Mouse (Mus musculus) brain, adult 10 weeks (tissue): ENCODE data around the gene Clip3. TPM values are rescaled to one million over a fixed set of nuclear protein-coding genes. Genes with fewer than 3 reads are reported as not detected.

Experiments
- polyA plus RNA-seq: library from polyadenylated mRNA; stranded (reverse); fragments of 350-450 nt; fragmentation: Illumina TruSeq; extraction: RNeasy Lipid Tissue Mini Kit (QIAGEN cat#74804); gene quantifications from one replicate; pipeline ENCODE4 v1.2.3, GENCODE M21; 2015; ENCODE audit warnings: low read depth, low replicate concordance

The Clip3 gene
- 504 TPM for polyA plus RNA-seq

DNA sequence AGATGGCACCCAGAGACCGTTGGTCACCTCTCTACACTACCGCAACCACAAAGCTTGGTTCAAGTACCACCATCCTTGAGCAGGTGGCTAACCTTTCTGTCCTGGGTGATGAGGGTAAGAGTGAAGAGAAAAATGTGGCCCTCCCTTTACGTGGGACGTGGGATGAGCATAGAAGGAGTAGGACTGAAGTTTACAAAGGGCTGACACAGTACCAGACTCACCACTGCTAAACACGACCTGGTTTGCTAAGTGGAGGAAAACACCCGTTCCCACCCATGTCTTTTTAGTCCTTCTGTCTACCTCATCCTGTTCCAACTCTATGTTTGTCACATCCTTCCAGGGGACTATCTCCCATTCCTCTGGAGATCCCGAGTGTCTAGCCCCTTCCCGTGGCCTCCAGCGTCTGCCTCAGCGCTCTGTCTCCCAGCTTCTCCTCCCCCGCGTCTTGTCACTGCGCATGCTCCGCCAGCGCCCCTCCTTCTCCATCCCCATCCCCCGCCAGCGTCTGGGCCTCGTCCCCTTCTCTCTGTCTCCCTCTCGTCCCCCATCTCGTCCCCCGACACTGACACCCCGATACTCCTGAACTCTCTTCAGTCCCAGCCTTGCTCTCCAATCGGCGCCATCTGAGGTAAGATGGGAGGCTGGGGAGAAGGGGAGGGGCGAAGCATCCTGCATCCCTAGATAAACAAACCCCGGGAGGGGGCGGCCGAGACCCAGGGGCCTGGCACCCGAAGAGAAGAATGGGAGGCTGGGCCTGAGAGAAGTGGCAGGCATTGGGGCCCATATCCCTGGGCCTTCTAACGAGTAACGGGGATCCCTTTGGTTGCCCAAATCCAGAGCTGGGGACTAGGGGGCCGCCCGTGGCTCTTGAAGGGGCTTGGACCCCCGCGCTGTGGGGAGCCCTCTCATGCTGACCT, at the start of gene Clip3:
Clip3 (plus strand) TSS at position 514 of the 917 bp plus-strand sequence.

GRCm38 (mm10) chr7:30279951-30280669, 11.4 kb upstream of the Clip3 start, which contains the start of the genes Thap8 and Wdr62:
Gene Thap8 (plus strand): TSS chr7:30280094.
Gene Wdr62 (minus strand): TSS chr7:30280419.

DNA sequence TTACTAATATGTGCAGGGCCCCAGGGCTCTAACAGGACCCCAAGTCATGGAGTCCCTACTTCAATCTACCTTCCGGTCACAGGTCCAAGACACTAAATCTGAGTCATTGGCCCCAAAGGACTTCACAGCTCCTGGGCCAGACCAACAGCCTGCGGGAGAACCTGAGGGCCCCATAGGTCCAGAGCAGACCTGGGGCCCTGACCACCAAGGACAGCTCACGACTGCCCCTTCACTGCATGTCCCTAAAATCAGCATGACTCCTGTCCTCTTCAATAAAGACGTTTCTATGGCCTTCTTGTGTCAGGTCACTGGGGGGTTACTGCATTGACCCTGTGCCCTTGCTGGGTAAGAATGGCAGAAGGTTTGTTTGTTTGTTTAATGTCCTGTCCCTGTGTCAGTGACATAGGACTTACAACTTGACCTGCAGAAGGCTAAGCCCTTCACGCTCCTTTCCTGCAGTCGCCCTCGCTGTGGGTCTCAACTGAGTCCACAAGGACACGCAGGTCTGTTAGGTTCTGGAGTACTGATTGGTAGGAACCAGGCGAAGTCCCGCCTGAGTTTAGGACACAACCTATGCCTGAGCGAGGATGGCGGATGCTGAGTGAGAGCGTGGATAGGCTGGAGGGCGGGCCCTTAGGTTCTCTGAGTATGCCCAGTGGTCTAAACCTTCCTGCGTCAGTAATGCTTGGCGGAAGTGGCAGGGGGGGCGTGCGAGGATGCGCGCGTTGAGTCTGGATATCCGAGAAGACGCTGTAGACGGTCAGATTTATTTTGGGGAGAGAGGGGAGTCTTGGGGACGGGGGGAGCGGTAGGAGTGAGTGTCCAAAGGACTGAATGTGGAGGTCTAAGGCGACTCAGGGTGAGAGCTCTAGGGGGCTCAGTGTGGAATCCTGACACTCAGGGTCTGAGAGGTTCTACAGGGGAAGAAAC, 16.8 kb downstream of the Clip3 start, which contains the start of gene Alkbh6:
Alkbh6 (plus strand) TSS at position 642 of the 930 bp plus-strand sequence.

GRCm38 (mm10) chr7:30314721-30315155, 23.2 kb downstream of the Clip3 start, which contains the start of gene Syne4:
Gene Syne4 (plus strand): TSS chr7:30314807.

DNA sequence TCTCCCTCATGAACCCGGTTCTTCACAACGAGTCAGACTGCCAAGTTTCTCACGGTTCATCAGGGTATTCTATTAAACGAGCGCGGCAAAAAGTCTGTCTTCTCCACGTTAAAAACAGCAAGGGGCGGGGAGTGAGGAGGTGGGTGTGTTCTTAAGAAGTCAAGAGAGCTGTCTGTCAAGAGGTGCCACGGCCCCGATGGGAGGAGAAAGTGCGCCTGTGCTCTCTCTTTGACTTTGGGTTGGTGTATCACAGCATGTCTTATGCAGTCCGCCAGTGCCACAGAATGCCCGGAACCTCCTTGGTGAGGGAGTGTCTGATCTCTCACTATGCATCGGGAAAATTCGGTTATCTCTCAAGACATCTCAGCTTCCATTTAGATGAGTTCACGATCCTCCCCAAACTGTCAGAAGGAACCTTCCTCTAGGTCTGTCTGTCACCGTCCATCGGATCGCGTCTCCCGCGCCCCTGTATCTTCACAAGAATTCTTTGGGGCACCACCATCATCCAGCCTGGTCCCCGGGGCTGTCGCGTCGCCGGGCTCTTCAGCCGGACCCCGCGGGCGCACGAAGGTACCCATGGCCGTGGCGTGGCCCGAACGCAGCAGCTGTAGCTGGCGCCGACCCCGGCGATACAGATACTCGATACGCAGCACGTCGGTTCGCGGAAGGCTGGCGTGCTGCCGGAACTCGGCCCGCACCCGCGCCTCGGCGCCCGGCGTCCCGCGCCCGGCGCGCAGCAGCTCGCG, 30.2 kb downstream of the Clip3 start, which contains the start of gene E130208F15Rik:
E130208F15Rik (plus strand) TSS at position 202 of the 746 bp plus-strand sequence.

DNA sequence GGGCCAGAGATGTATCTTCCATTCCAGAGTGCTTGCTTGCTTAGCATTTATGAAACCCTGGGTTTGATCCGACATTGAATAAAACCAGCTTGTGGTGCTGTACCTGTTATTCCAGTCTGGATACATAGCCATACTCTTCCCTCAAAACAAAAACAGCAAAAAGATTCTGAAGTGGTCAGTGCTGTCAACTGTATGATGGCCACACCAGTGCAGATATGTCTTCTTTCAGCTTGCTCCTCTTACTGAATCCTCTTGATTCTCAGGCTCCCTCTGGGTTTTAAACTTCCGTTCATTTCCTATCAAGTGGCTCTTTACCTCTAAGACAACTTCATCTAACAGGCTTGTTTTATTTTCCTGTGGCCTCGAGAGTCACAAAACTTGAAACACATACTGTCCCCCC, 32.3 kb downstream of the Clip3 start, which contains the start of gene Sdhaf1:
Sdhaf1 (minus strand) TSS at position 101 of the 400 bp plus-strand sequence.

Other genes with a start within 250 kb of the Clip3 start
- gene Zfp14, start 240.3 kb upstream of the Clip3 start, polyA plus RNA-seq, result 16.0 TPM
- 5.0 TPM for gene Zfp82, start 218.8 kb upstream of the Clip3 start, polyA plus RNA-seq
- 0.83 TPM for gene Gm26920, start 201.3 kb upstream of the Clip3 start, polyA plus RNA-seq
- gene Zfp566, start 201.2 kb upstream of the Clip3 start, polyA plus RNA-seq, result 7.6 TPM
- gene Zfp260, start 197.0 kb upstream of the Clip3 start, polyA plus RNA-seq, result 67.4 TPM
- gene Zfp382, start 169.8 kb upstream of the Clip3 start, polyA plus RNA-seq, result 13.2 TPM
- gene Zfp146, start 122.0 kb upstream of the Clip3 start, polyA plus RNA-seq, result 38.1 TPM
- gene Cox7a1, start 107.6 kb upstream of the Clip3 start, polyA plus RNA-seq, result 10.0 TPM
- 226 TPM for gene Capns1, start 92.9 kb upstream of the Clip3 start, polyA plus RNA-seq
- gene Polr2i, start 59.8 kb upstream of the Clip3 start, polyA plus RNA-seq, result 79.0 TPM
- 168 TPM for gene Tbcb, start 59.5 kb upstream of the Clip3 start, polyA plus RNA-seq
- not detected for gene Ovol3, start 56.0 kb upstream of the Clip3 start, polyA plus RNA-seq
- gene Thap8, start 11.6 kb upstream of the Clip3 start, polyA plus RNA-seq, result not detected
- gene Wdr62, start 11.3 kb upstream of the Clip3 start, polyA plus RNA-seq, result 1.8 TPM
- gene Alkbh6, start 17.0 kb downstream of the Clip3 start, polyA plus RNA-seq, result 87.8 TPM
- 9.7 TPM for gene Syne4, start 23.1 kb downstream of the Clip3 start, polyA plus RNA-seq
- gene E130208F15Rik, start 30.0 kb downstream of the Clip3 start, polyA plus RNA-seq, result 0.43 TPM
- gene Sdhaf1, start 32.2 kb downstream of the Clip3 start, polyA plus RNA-seq, result 11.2 TPM
- gene Lrfn3, start 71.0 kb downstream of the Clip3 start, polyA plus RNA-seq, result 13.9 TPM
- 90.8 TPM for gene Tyrobp, start 122.0 kb downstream of the Clip3 start, polyA plus RNA-seq
- gene Hcst, start 128.1 kb downstream of the Clip3 start, polyA plus RNA-seq, result 1.6 TPM
- 2.7 TPM for gene Nfkbid, start 130.0 kb downstream of the Clip3 start, polyA plus RNA-seq
- gene Aplp1, start 153.8 kb downstream of the Clip3 start, polyA plus RNA-seq, result 972 TPM
- 9.7 TPM for gene Kirrel2, start 166.0 kb downstream of the Clip3 start, polyA plus RNA-seq
- 1.9 TPM for gene Nphs1, start 166.6 kb downstream of the Clip3 start, polyA plus RNA-seq
- not detected for gene Prodh2, start 201.9 kb downstream of the Clip3 start, polyA plus RNA-seq
- gene Arhgap33, start 243.3 kb downstream of the Clip3 start, polyA plus RNA-seq, result 95.4 TPM